ENCODE assay signal across 1 mouse cellular context in the genomic region with DNA sequence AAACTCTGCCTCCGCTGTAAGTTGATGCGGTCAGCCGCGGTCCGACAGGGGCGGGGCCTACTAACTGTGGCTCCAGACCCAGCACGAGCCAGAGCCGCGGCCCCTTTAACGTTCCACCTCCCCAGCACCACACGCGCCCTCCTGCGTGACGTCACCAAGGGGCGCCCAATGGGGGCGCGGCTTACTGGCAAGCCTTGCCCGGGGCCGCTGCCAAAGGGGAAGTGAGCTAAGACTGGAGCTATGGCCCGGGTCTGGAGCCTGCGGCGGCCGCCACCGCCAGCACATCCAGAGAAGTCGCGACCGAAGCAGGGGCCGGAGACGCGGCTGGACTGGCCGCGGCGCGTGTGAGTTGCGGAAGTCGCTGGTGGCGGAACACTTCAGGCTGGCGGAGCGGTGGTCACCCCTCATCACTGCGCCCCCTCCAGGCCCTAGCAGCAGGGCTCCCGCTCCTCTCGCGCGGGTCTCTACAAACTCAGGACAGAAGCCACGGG.
A peak's percentile ranks its signal among the peaks of the same experiment; 100 is the strongest.
TF ChIP-seq lines count a peak whose summit lies in the region.

Efcab14 (plus strand) TSS at position 194 of the 491 bp plus-strand sequence.

TF ChIP-seq in myocyte, 11 proteins besides CTCF, POLR2A, EP300 and RAD21 (continued from another document):
- no peak for TF ChIP-seq REST (IDR thresholded peaks at IDR 0.05; ENCODE audit: insufficient read depth, insufficient read length)
- peak; percentile 27 for TF ChIP-seq SRF (IDR thresholded peaks at IDR 0.05; ENCODE audit: control insufficient read depth, insufficient read length, low read depth)
- TF ChIP-seq CEBPB (IDR thresholded peaks at IDR 0.05; ENCODE audit: insufficient read depth, poor library complexity, severe bottlenecking), result no peak
